Mouse (Mus musculus) forebrain, embryonic 14.5 days (tissue): ENCODE measurements at regions not wholly inside any gene's neighbourhood (a gene's known extent, or its start where the extent isn't known, plus 50 kb on each side); places are given as distances from the start of the nearest gene placed in this dataset.

Source experiments
- ATAC-seq: fragments of 200-750 bp; cut with Nextera tagmentation; 2 replicates; pipeline ENCODE4 v1.8.0; 2017; ENCODE audit warnings: mild to moderate bottlenecking, moderate library complexity
- DNase-seq: peaks from one replicate; pipeline ENCODE4 v3.0.0-alpha.2; 2015; ENCODE audit warnings: low spot score
- H3K27ac ChIP-seq: fragments of 300-500 bp; sonication (generic); 2 replicates; pipeline ENCODE4 v1.5.1; 2014; ENCODE audit warnings: low read depth, mild to moderate bottlenecking, control low read depth, low read length, moderate library complexity
- H3K27me3 ChIP-seq: fragments of 300-500 bp; sonication (generic); replicated peaks from 2 replicates; pipeline ENCODE4 v1.6.1; 2014; ENCODE audit warnings: low read length, control low read depth, mixed read lengths; ENCODE audit not compliant: control insufficient read depth, insufficient read depth
- H3K36me3 ChIP-seq: fragments of 300-500 bp; sonication (generic); 2 replicates; pipeline ENCODE4 v1.6.1; 2014; ENCODE audit warnings: low read length, control low read depth; ENCODE audit not compliant: control insufficient read depth, insufficient read depth
- H3K4me1 ChIP-seq: fragments of 300-500 bp; sonication (generic); 2 replicates; pipeline ENCODE4 v1.6.1; 2014; ENCODE audit warnings: antibody characterized with exemption, low read length, control low read depth; ENCODE audit not compliant: control insufficient read depth, insufficient read depth
- H3K4me2 ChIP-seq: fragments of 300-500 bp; sonication (generic); 2 replicates; pipeline ENCODE4 v1.6.1; 2014; ENCODE audit warnings: mild to moderate bottlenecking, control low read depth, low read length
- H3K4me3 ChIP-seq: fragments of 300-500 bp; sonication (generic); 2 replicates; pipeline ENCODE4 v1.5.1; 2014; ENCODE audit warnings: low read depth, low read length, control low read depth
- H3K9ac ChIP-seq: fragments of 300-500 bp; sonication (generic); 2 replicates; pipeline ENCODE4 v1.6.1; 2014; ENCODE audit warnings: mild to moderate bottlenecking, low read length, control low read depth, moderate library complexity
- H3K9me3 ChIP-seq: fragments of 300-500 bp; sonication (generic); replicated peaks from 2 replicates; pipeline ENCODE4 v1.6.1; 2016; ENCODE audit warnings: low read length, control low read depth, mixed read lengths; ENCODE audit not compliant: control insufficient read depth
- WGBS: fragments of 180-500 bp; shearing (Covaris S2); extraction: QIAGEN DNeasy Blood & Tissue Kit; methylation state at CpG from one replicate; pipeline ENCODE4 v1.1.7; 2014; 5-methylcytosine and 5-hydroxymethylcytosine counted together

DNA sequence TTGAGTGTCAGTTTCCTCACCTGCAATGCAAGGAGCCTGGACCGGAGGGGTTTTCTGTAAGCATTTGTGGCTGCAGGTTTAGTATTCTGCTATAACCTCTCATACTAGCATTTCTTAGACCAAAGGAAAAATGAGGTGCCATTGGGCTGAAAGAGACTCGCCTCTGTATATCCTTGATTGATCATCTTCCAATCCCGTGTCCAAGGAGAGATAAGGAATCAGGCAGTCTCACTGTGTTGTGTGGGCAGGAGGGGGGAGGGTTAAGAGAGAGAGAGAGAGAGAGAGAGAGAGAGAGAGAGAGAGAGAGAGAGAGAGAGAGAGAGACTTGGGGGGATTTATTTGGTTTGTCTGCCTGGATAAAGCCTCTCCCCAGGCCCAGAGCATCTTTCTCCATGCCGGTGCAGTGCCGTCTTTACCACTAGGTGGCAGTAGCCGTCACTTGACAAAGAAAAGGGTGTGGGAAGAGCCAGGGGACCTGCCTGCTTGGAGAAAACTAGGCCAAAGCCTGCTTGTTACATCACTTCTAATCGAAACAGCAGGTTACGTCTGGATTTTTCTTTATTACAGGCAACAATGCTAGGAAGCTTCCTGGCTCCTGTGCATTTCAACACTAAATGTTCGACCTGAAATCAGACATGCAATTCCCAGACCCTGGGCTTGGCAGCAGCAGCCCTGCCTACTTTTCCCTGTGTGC lies 56.1 kb upstream of the Ces5a start:
- Histone ChIP-seq H3K9me3 (no peaks in the 10 kb centered on the region), H3K36me3 (no peaks in the 10 kb centered on the region), H3K4me1 (no peaks in the 10 kb centered on the region), H3K4me2 (no peak overlapping the region), H3K4me3 (no peak overlapping the region), H3K27me3 (no peaks in the 10 kb centered on the region), H3K27ac (peak overlapping the region; percentile 1; the same call in 1 of the 2 replicates), H3K9ac (peak overlapping the region; percentile 9; the same call in 1 of the 2 replicates)
- ATAC-seq, result peak; percentile 93
- peak; percentile 95 for DNase-seq
- 30% methylated on average over 9 of the region's 9 CpGs for WGBS

DNA sequence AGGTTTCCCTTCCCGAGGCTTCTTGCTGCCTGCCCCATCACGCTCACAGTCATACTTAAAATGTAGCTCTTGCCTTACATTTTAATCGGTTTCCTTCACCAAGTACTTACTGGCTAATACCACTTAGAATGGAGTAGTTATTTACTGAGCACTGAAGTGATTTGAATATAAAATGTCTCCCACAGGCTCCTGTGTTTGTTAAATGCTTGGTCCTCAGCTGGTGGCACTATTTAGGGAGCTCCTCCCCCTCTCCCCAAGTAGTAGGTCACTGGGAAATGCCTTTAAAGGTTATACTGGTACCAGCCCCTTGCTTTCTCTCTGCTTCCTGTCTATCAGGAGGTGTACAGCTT lies 56.6 kb upstream of the Ces5a start:
- H3K27me3 ChIP-seq, result no peaks in the 10 kb centered on the region
- DNase-seq (no peak), ATAC-seq (no peak)
- H3K27ac ChIP-seq, result peak overlapping the region; percentile 1; the same call in 1 of the 2 replicates
- no peaks in the 10 kb centered on the region for H3K9me3 ChIP-seq
- 8% methylated on average over 3 of the region's 3 CpGs for WGBS
- H3K4me3 ChIP-seq, result no peak overlapping the region
- no peak overlapping the region for H3K4me2 ChIP-seq
- H3K9ac ChIP-seq, result 0 out of 2 replicates have a peak overlapping the region, but pooled peaks have one; percentile 9
- H3K36me3 ChIP-seq, result no peaks in the 10 kb centered on the region
- no peaks in the 10 kb centered on the region for H3K4me1 ChIP-seq

DNA sequence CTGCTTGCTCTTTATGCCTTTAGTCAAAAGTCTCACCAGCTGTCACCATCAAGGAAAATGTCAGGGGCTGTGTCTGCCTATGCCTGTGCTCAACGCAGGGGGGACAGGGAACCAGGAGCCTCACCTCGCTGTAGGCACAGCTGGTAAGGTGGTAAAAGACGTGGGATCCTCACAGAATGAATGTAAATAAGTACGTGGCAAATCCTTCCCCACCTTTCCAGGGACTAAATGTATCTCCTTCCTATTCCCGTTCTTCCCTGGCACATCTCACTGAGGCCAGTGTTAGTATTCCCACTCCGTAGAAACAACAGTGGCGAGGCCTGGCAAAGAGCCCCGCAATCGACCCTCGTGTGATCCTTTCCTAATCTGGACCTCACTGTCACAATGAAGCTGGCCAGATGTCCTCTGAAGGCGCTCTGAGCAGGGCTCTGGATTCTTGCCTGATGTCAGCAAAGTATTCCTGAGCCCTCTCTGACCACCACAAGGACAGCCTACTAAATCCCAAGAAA lies 63.0 kb upstream of the Ces5a start:
- Histone ChIP-seq H3K9ac (no peak overlapping the region), H3K4me1 (no peaks in the 10 kb centered on the region), H3K9me3 (no peaks in the 10 kb centered on the region), H3K4me2 (no peak overlapping the region), H3K27ac (no peak overlapping the region; the same call in 1 of the 2 replicates), H3K27me3 (no peaks in the 10 kb centered on the region), H3K4me3 (no peak overlapping the region), H3K36me3 (no peaks in the 10 kb centered on the region)
- WGBS, result 52% methylated on average over 11 of the region's 11 CpGs
- DNase-seq, result peak; percentile 36
- peak; percentile 37; the same call in 1 of the 2 replicates for ATAC-seq

GRCm38 (mm10) chr8:93599306-93599705 lies 63.7 kb upstream of the Ces5a start:
- Histone ChIP-seq H3K4me1 (no peaks in the 10 kb centered on the region), H3K9ac (no peak overlapping the region), H3K4me2 (no peak overlapping the region), H3K27me3 (no peaks in the 10 kb centered on the region), H3K36me3 (no peaks in the 10 kb centered on the region), H3K27ac (no peak overlapping the region), H3K4me3 (no peak overlapping the region), H3K9me3 (no peaks in the 10 kb centered on the region)
- 66% methylated on average over 9 of the region's 9 CpGs for WGBS
- ATAC-seq, result no peak
- peak; percentile 50 for DNase-seq

GRCm38 (mm10) chr8:93599776-93600175 lies 64.1 kb upstream of the Ces5a start:
- Histone ChIP-seq H3K9ac (no peak overlapping the region), H3K4me1 (no peaks in the 10 kb centered on the region), H3K27me3 (no peaks in the 10 kb centered on the region), H3K4me2 (no peak overlapping the region), H3K9me3 (no peaks in the 10 kb centered on the region), H3K27ac (no peak overlapping the region), H3K4me3 (no peak overlapping the region), H3K36me3 (no peaks in the 10 kb centered on the region)
- no peak for DNase-seq
- WGBS, result 70% methylated on average over 8 of the region's 8 CpGs
- no peak for ATAC-seq

GRCm38 (mm10) chr8:93626807-93627526 lies 91.3 kb upstream of the Ces5a start:
- H3K4me1 ChIP-seq, result peaks cover 13% of the 10 kb centered on the region; the same call in 1 of the 2 replicates
- no peaks in the 10 kb centered on the region for H3K36me3 ChIP-seq
- H3K9me3 ChIP-seq, result no peaks in the 10 kb centered on the region
- H3K4me3 ChIP-seq, result no peak overlapping the region
- peak overlapping the region; percentile 65 for H3K27ac ChIP-seq
- H3K9ac ChIP-seq, result no peak overlapping the region
- DNase-seq (peak; percentile 95), ATAC-seq (peak; percentile 94)
- peak overlapping the region; percentile 1; the same call in 1 of the 2 replicates for H3K4me2 ChIP-seq
- WGBS, result 16% methylated on average over 18 of the region's 18 CpGs
- H3K27me3 ChIP-seq, result no peaks in the 10 kb centered on the region

- Histone ChIP-seq H3K4me3 (no peak overlapping the region), H3K36me3 (no peaks in the 10 kb centered on the region), H3K27me3 (no peaks in the 10 kb centered on the region), H3K4me1 (peaks cover 13% of the 10 kb centered on the region; the same call in 1 of the 2 replicates), H3K9ac (no peak overlapping the region), H3K4me2 (peak overlapping the region; percentile 1; the same call in 1 of the 2 replicates), H3K27ac (no peak overlapping the region), H3K9me3 (no peaks in the 10 kb centered on the region)
- ATAC-seq, result peak; percentile 72
- WGBS, result 50% methylated on average over 6 of the region's 6 CpGs
- peak; percentile 72 for DNase-seq
Measured at GRCm38 (mm10) chr8:93627626-93628025, 92.0 kb upstream of the Ces5a start.

DNA sequence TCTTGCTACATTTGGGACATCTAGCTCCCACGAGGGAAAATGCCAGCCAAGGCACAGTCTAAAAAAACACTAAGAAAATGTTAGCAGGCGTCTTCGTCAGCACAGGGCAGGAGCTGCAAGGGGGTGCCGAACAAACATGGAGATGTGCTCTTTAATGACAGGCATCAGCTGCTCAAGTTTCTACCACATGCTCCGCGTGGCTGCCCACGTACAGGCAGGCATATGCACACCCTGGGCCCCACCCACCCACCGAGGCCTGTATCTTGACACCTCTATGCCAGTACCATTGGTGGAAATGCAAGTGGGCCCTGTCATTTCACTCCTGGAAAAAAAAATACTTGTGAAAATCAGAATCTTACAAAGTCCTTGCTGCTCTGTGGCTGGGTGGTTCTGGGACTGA lies 97.3 kb upstream of the Ces5a start:
- Histone ChIP-seq H3K4me1 (0 out of 2 replicates have a peak, but pooled peaks cover 4% of the 10 kb centered on the region), H3K27me3 (no peaks in the 10 kb centered on the region), H3K9ac (no peak overlapping the region), H3K27ac (no peak overlapping the region), H3K9me3 (no peaks in the 10 kb centered on the region), H3K4me2 (no peak overlapping the region), H3K36me3 (no peaks in the 10 kb centered on the region), H3K4me3 (no peak overlapping the region)
- DNase-seq (no peak), ATAC-seq (no peak)
- WGBS, result 78% methylated on average over 8 of the region's 8 CpGs

DNA sequence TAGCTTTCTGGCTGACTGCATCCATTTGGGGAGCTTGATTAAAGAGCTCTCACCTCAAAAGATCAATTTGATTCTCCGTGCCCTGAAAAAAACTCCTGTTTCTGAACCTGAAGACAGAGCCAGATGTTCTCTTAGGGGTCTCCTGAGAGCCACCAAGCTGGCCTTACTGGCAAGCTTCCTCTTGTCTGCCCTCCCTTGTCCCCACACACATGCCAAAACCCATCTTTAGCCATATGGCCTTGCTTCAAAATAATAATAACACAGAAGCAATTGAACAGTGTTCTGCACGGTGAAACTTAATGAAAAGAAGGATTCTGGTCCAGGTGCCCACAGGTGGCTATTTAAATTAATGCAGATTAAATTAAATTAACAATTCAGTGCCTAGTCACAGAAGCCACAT lies 107.1 kb upstream of the Ces5a start:
- no peak overlapping the region for H3K4me3 ChIP-seq
- H3K4me1 ChIP-seq, result no peaks in the 10 kb centered on the region; the same call in 1 of the 2 replicates
- no peak overlapping the region for H3K27ac ChIP-seq
- WGBS, result 32% methylated on average over 2 of the region's 2 CpGs
- DNase-seq (no peak), ATAC-seq (no peak)
- H3K4me2 ChIP-seq, result no peak overlapping the region
- no peaks in the 10 kb centered on the region for H3K27me3 ChIP-seq
- no peaks in the 10 kb centered on the region for H3K9me3 ChIP-seq
- no peak overlapping the region for H3K9ac ChIP-seq
- no peaks in the 10 kb centered on the region for H3K36me3 ChIP-seq
